Mouse (Mus musculus) left cerebral cortex, postnatal 14 days (tissue): ENCODE measurements around the gene Gnb1l. TPM values are rescaled to one million over a fixed set of nuclear protein-coding genes. Genes with fewer than 3 reads are reported as not detected.
"Not testable (repeated sequence)": the region's sequence is repeated elsewhere in the genome, so short reads cannot be mapped to it uniquely, and the experiment has no call there.

Source experiments
- DNase-seq, 2 experiments: peaks; one replicate each; pipeline ENCODE4 v3.0.0; 2021 to 2022; ENCODE audit warnings: low spot score in 2 of 2, mixed read lengths in 1 of 2
- intact Hi-C: fragments of 180-260 bp; cut with DNase I; formaldehyde crosslinking; loops from one replicate; pipeline ENCODE4 v1.15.1; 2025
- total RNA-seq, 2 experiments: library from RNA; stranded (reverse); gene quantifications; 2 replicates each; pipeline ENCODE4 v1.2.3; 2021

Gene Gnb1l
- total RNA-seq, 2 experiments from 2014 or later, result 5.4 to 6.3 TPM

- intact Hi-C loops, result no loop called here
- DNase-seq, result no peak
Observed at GRCm38 (mm10) chr16:18528656-18529055, 30.1 kb downstream of the Gnb1l start.

GRCm38 (mm10) chr16:18533061-18533460, 34.5 kb downstream of the Gnb1l start:
- intact Hi-C loops, DNase-seq: not testable (repeated sequence)

GRCm38 (mm10) chr16:18537407-18537990, 39.0 kb downstream of the Gnb1l start:
- intact Hi-C loops, result no loop called here
- DNase-seq, result no peak

GRCm38 (mm10) chr16:18539281-18539680, 40.8 kb downstream of the Gnb1l start:
- no peak for DNase-seq
- intact Hi-C loops, result no loop called here

GRCm38 (mm10) chr16:18543151-18543829, 44.8 kb downstream of the Gnb1l start:
- intact Hi-C loops, result no loop called here
- DNase-seq, result peak; percentile 14 to 19

GRCm38 (mm10) chr16:18547891-18548290, 49.4 kb downstream of the Gnb1l start:
- DNase-seq, result peak; percentile 14 to 17
- intact Hi-C loops, result no loop called here

GRCm38 (mm10) chr16:18551604-18552003, 53.1 kb downstream of the Gnb1l start:
- DNase-seq, result no peak
- intact Hi-C loops, result no loop called here

GRCm38 (mm10) chr16:18552106-18552710, 53.7 kb downstream of the Gnb1l start:
- DNase-seq, result no peak
- intact Hi-C loops, result no loop called here

- intact Hi-C loops, result no loop called here
- DNase-seq, result no peak
Observed at GRCm38 (mm10) chr16:18554721-18555120, 56.2 kb downstream of the Gnb1l start.

- no peak for DNase-seq
Observed at GRCm38 (mm10) chr16:18555235-18555935, 56.9 kb downstream of the Gnb1l start.

GRCm38 (mm10) chr16:18556461-18556860, 57.9 kb downstream of the Gnb1l start:
- intact Hi-C loops, result no loop called here
- no peak for DNase-seq

More at GRCm38 (mm10) chr16:18555235-18555935, 56.9 kb downstream of the Gnb1l start:
- intact Hi-C loops, result no loop called here

GRCm38 (mm10) chr16:18564472-18564871, 66.0 kb downstream of the Gnb1l start:
- no peak for DNase-seq
- intact Hi-C loops, result no loop called here

GRCm38 (mm10) chr16:18568599-18568998, 70.1 kb downstream of the Gnb1l start:
- intact Hi-C loops, result no loop called here

GRCm38 (mm10) chr16:18574196-18574595, 75.7 kb downstream of the Gnb1l start:
- intact Hi-C loops, result no loop called here
- DNase-seq, result no peak

More at GRCm38 (mm10) chr16:18568599-18568998, 70.1 kb downstream of the Gnb1l start:
- no peak for DNase-seq

GRCm38 (mm10) chr16:18577071-18577470, 78.6 kb downstream of the Gnb1l start:
- intact Hi-C loops, result no loop called here
- no peak for DNase-seq

- intact Hi-C loops, result no loop called here
- DNase-seq, result no peak
Observed at GRCm38 (mm10) chr16:18577599-18578160, 79.2 kb downstream of the Gnb1l start.

- no peak for DNase-seq
- intact Hi-C loops, result no loop called here
Observed at GRCm38 (mm10) chr16:18580389-18580788, 81.9 kb downstream of the Gnb1l start.

GRCm38 (mm10) chr16:18581050-18581622, 82.6 kb downstream of the Gnb1l start:
- intact Hi-C loops, result no loop called here
- no peak for DNase-seq

GRCm38 (mm10) chr16:18581623-18582205, 83.2 kb downstream of the Gnb1l start:
- intact Hi-C loops, result no loop called here
- no peak for DNase-seq
